Mouse (Mus musculus): Measurements from ENCODE around the gene Cdk2.
A peak's percentile ranks its signal among the peaks of the same experiment; 100 is the strongest.
"Not testable (repeated sequence)": the region's sequence is repeated elsewhere in the genome, so short reads cannot be mapped to it uniquely, and the experiment has no call there.

Gene Cdk2

GRCm38 (mm10) chr10:128704491-128705316 lies at the start of gene Cdk2:
Gene Cdk2, minus strand, starts transcription at chr10:128705031.
- DNase-seq (ENCODE audit: low spot score in 2 of 2), result peak; percentile 73 to 91

- peak; percentile 42 to 79 for DNase-seq (ENCODE audit: low spot score in 2 of 2)
Observed at GRCm38 (mm10) chr10:128748252-128748864, 43.5 kb upstream of the Cdk2 start.

GRCm38 (mm10) chr10:128747646-128748251 lies 42.9 kb upstream of the Cdk2 start, which contains the start of gene Pym1:
Gene Pym1, plus strand, starts transcription at chr10:128747889.
- DNase-seq (ENCODE audit: low spot score in 2 of 2), result peak in 1 of 2 experiments; percentile 53

GRCm38 (mm10) chr10:128746972-128747645 lies 42.3 kb upstream of the Cdk2 start:
- no peak for DNase-seq (ENCODE audit: low spot score in 2 of 2)

GRCm38 (mm10) chr10:128745946-128746613 lies 41.2 kb upstream of the Cdk2 start:
- DNase-seq (ENCODE audit: low spot score in 2 of 2), result no peak

- DNase-seq (ENCODE audit: low spot score in 2 of 2), result no peak
Observed at GRCm38 (mm10) chr10:128744680-128745601, 40.1 kb upstream of the Cdk2 start, which contains the start of gene Dgka. Gene Dgka, minus strand, starts transcription at chr10:128744855.

GRCm38 (mm10) chr10:128744211-128744610 lies 39.4 kb upstream of the Cdk2 start:
- DNase-seq (ENCODE audit: low spot score in 2 of 2), result no peak

GRCm38 (mm10) chr10:128743791-128744191 lies 39.0 kb upstream of the Cdk2 start:
- peak in 1 of 2 experiments; percentile 54 for DNase-seq (ENCODE audit: low spot score in 2 of 2)

GRCm38 (mm10) chr10:128743235-128743634 lies 38.4 kb upstream of the Cdk2 start:
- no peak for DNase-seq (ENCODE audit: low spot score in 2 of 2)

GRCm38 (mm10) chr10:128742616-128743015 lies 37.8 kb upstream of the Cdk2 start:
- DNase-seq (ENCODE audit: low spot score in 2 of 2), result no peak

GRCm38 (mm10) chr10:128740296-128740695 lies 35.5 kb upstream of the Cdk2 start:
- DNase-seq (ENCODE audit: low spot score in 2 of 2), result no peak

- DNase-seq (ENCODE audit: low spot score in 2 of 2), result no peak
Observed at GRCm38 (mm10) chr10:128737435-128737834, 32.6 kb upstream of the Cdk2 start.

- DNase-seq (ENCODE audit: low spot score in 2 of 2), result no peak
Observed at GRCm38 (mm10) chr10:128731992-128732391, 27.2 kb upstream of the Cdk2 start.

- peak; percentile 55 to 78 for DNase-seq (ENCODE audit: low spot score in 2 of 2)
Observed at GRCm38 (mm10) chr10:128731002-128731433, 26.2 kb upstream of the Cdk2 start.

GRCm38 (mm10) chr10:128728059-128728458 lies 23.2 kb upstream of the Cdk2 start:
- DNase-seq (ENCODE audit: low spot score in 2 of 2), result no peak

GRCm38 (mm10) chr10:128725466-128725865 lies 20.6 kb upstream of the Cdk2 start:
- DNase-seq (ENCODE audit: low spot score in 2 of 2), result not testable (repeated sequence)

GRCm38 (mm10) chr10:128715559-128716537 lies 11.0 kb upstream of the Cdk2 start:
- no peak for DNase-seq (ENCODE audit: low spot score in 2 of 2)

GRCm38 (mm10) chr10:128711318-128711717 lies 6.5 kb upstream of the Cdk2 start:
- DNase-seq (ENCODE audit: low spot score in 2 of 2), result not testable (repeated sequence)

GRCm38 (mm10) chr10:128705317-128705693 lies 474 bp upstream of the Cdk2 start:
- DNase-seq (ENCODE audit: low spot score in 2 of 2), result no peak
